Mouse (Mus musculus): ENCODE measurements around the gene Kcnip3.

Kcnip3 gene

DNA sequence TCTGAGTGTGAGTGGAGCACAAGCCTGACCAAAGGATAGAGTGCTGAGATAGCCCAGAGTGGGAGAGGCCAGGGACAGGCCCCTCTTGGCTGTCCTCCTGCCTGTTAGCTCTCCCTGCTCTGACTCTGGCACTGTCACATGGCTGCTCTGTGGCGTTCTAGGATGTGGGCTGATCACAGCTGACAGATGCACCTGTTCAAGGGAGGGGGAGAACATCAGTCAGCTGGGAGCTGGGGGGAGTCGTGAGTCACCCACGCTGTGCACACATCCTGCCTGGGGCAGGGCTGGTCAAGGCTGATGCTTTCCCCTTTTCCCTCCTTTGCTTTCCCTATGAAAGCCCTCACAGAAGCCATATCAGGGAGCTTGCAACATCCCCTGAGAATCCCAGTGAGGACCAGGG, 3.6 kb downstream of the Kcnip3 start:
- in situ Hi-C loops (cut with MseI, MboI) = no loop called here

DNA sequence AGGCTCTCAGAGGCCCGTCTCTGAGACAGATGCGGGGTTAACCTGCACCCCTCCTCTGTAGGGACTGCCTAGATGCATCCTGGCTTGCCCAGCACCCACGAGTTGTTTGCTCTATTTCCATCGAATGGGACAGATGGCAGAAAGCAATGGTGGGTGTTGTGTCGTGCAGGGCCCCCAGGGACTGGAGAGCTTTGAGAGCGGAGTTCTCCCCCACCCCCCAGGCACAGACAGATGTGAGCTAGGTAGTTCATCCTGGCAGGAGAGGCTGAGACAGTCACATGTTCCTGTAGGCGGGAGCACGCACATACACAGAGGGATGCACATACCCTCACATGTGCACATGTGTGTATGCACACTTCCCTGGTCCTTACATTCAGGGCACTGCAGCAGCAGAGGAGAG, 4.8 kb downstream of the Kcnip3 start:
- in situ Hi-C loops (cut with MseI, MboI) = no loop called here

DNA sequence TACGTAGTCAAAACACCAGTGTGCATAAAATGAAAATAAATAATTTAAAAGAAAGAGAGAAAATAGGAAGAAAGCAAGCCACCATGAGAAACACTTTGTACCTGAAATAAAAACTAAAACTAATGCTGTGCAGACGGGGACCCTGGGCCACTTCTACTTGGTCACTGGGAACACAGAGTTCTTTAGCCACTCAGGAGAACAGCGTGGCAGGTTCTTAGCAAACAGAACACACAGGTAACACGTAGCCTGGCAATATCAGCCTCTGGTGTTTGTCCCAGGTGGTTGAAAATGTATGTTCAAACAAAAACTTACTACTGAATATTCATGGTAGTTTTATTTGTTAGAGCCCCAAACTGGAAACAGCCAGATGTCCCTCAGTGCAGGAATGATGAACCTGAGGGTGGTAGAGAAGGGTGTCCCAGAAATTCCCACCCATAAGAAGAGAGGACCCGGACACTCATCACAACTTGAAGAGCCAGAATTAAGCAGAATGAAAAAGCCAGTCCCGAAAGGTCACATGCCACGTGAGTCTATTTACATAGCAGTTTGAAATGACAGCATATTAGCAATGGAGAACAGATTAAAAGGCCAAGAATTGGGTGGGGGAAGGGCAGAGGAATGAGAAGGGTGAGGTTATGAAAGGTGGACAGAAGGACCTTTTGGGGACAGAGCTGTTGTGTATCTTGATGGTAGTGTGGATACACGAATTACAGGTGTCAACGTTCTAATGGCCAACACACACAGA, 7.3 kb downstream of the Kcnip3 start:
- in situ Hi-C loops (cut with MseI, MboI) = no loop called here

DNA sequence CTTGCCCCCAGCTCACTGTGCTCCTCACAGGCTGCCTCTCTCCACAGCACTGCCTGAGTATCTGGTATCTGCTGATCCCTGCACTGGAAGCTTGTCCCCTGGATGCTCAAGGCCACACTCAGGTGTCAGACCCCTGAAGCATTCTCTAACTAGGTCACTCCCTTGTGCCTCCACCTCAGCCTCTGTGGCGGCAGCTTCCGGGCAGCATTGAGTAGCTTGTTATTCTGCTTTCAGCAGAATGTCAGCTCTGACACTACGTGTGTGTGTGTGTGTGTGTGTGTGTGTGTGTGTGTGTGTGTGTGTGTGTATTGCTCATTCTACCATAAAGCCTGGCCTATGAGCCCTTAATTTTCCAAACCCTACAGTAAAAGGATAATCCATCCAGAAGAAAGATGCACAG, 8.7 kb downstream of the Kcnip3 start:
- in situ Hi-C loops (cut with MseI, MboI) = no loop called here

DNA sequence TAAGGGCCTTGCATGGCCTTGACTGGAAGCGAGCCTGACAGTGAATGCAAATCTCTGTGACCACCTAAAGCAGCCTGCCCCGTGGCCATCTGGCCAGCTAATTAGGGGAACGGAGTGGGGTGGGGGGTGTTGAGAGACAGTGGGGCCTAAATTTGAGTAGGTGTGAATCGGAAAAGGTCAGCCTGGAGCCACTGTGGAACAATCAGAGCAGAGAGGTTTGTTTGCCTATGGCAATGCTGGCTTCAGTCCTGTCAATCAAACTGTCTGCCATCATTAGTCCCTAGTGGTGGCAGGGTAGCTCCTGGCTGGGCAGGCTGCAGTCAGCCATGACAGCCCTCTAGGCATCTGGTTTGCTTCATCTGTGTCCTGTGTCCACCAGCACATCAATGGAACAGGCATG, 10.5 kb downstream of the Kcnip3 start:
- in situ Hi-C loops (cut with MseI, MboI) = no loop called here

DNA sequence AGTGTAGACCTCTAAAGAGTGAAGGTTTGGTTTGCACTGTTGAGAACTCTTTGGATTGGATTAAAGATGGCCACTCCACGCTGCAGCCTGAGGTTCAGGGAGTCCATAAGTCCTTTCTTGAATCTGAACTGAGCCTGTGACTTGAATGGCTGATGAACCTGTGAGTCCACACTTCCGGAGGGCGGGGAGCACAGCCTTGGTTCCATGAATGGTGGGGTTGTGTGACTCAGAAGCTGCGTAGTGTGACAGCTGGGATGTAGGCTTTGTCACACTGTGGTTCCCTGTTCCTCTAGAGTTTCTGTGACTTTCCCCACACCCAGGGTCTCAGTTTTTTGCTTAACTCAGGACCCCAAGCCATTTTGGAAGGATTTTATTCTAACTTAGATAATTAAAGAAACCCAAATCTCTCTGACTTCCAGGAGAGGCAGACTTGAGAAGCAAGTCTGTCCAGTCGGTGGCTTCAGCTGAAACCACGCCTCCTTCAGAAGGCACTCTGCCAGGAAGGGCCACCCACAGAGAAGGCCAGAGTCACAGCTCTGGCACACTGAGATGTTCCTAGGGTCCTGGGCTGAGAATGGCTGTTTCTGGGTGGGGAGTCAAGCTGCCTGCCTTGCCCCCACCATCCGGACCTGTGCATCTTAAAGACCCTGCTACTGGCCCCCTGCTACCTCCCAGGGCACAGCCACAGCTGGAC, 13.8 kb downstream of the Kcnip3 start:
- in situ Hi-C loops (cut with MseI, MboI) = loop anchor here (5.0 kb wide), 1 partner anchor 49 kb away; no protein-coding TSS in a partner anchor

DNA sequence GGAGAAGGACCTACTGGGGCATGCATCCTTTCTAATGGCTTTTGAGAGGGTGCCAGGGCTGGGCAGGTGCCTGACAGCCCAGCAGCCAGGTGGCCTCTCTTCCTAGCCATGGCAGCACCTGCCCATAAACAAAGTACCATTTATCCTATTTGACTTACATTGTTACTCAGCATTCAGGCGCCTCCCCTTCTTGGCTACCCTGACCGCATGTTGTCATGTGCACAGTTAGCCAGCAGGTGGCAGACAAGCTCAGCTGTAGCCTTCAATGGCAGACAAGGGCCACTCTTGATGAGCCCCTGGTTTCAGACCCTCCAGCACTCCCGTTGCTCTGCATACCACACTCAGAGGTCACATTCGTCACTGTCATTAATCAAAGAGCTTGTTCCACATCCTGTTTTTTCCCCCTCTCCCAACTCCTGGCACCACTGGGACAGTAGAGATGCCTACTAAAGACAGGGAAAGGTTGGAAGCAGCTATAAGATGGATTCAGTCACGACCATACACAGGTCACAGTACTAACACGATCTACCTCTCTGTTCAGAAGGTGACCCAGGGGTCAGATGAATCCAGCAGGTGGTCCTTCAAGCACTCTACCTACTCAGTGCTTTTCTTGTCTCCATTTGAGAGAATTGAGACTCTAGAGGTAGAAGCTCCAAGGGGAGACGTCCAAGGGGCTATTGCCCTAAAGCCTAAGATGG, 14.7 kb downstream of the Kcnip3 start:
- in situ Hi-C loops (cut with MseI, MboI) = loop anchor here (5.0 kb wide), 1 partner anchor 50 kb away; no protein-coding TSS in a partner anchor

DNA sequence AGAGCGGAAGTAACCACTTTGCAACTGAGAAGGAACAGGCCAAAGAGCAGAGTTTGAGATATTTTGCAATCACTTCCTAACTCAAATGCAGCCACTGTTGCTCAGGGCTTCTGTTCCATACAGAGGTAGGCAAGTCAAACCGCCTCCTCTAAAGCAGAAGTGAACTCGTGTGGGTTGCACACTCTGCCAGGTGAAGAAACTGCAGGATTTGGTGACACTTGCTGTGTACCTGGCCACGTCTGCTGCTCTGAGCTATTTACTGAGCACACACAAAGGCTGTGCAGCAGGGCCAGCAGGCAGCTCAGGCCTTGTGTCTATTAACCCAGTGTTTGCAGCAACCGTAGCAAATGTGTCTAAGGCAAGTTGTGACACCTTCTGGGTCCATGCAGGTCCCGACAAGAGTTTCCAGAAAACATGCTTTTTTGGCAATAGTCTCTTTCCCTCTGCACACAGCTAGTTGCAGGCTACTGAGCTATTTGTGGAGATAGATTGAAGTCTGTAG, 15.7 kb downstream of the Kcnip3 start:
- in situ Hi-C loops (cut with MseI, MboI) = loop anchor here (5.0 kb wide), 1 partner anchor 51 kb away; no protein-coding TSS in a partner anchor

DNA sequence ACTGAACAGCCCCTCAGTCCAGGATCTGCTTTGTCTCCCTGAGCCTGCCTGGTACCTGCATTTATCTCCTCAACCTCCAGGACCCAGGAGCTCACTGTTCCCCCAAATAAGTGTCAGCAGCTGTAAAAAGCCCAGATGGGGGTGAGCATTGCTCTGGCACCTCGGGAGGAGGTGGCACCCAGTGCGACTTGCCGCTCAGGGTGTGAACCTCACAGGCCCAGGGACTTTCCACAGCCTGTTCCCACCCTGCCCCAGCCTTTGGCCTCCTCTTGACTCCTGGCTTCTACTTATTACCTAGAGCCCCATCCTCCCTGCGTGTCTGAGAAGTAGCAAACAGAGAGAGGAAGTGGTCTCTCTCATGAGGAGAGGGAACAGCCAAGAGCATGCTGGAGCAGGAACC, 16.7 kb downstream of the Kcnip3 start:
- in situ Hi-C loops (cut with MseI, MboI) = loop anchor here (5.0 kb wide), 1 partner anchor 52 kb away; no protein-coding TSS in a partner anchor

DNA sequence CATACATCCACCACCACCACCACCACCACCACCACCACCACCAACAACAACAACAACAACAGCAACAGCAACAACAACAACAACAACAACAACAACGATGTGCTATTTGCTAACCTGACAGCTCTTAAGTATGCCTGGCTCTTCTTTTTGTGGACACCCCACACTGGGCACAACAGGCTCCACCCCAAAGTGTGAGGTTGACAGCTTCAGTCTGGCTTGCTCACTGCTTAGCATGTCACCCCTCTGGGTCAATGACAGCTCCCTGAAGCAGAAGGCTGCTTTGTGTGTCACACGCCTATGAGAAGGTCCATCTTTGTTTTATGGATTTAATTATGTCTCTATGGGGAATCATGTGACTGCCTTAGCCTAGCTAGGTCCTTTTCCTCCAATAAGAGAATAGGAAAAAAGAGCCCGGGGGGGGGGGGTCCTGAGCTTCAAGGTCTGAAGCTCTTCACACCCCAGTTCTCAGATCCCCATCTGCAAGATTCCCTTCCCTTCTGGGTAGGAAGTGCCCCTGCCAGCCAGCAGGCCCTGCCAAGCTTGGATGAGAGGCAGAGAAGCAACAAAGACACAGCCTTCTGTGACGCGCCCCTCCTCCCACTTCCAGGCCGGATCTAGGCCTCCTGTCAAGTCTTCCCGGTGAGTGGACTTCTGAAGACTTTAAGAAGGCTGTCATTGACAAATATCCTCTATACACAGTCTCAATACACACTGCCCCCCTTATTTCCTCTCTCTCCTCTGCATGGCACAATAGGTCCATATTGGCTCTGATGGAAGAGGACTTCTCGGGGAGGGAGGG, 17.9 kb downstream of the Kcnip3 start:
- in situ Hi-C loops (cut with MseI, MboI) = no loop called here

DNA sequence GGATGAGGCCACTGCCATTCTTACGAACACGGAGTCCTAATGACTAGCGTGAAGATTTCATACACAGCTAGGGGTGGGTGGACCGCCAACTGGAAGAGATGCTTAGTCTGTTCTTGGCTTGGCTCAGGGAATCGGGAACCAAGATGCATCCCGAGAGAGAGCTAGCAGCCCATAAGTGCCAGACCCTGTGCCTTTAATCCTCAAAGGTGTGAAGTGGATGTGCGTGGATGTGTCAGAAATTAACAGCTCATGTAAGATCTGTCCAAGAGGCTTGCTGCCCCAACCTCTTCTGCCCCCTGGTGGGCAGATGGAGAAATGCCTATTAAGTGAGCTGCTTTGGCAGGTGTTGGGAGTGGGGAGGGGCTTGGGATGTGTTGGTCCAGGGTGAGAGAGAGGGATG, 20.8 kb downstream of the Kcnip3 start:
- in situ Hi-C loops (cut with MseI, MboI) = no loop called here

DNA sequence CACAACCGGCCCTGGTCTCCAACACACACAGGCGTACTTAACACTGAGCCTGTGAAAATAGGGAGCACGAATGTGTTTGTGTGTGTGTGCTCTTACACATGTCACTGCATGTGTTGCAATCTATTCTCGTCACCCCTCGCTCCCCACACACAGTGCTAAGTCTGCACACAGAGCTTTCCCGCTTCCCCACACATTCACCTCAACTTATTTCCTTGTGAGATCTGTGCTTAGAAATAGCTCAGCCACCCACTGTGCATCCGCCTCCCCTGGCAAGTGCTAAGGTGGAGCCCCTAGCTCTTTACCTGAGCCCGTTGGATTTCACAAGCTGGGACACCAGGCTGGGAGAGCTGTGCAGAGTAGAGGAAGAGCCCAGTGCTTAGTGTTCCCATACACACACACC, 23.1 kb downstream of the Kcnip3 start:
- in situ Hi-C loops (cut with MseI, MboI) = loop anchor here (5.0 kb wide), 1 partner anchor 36 kb away; no protein-coding TSS in a partner anchor

DNA sequence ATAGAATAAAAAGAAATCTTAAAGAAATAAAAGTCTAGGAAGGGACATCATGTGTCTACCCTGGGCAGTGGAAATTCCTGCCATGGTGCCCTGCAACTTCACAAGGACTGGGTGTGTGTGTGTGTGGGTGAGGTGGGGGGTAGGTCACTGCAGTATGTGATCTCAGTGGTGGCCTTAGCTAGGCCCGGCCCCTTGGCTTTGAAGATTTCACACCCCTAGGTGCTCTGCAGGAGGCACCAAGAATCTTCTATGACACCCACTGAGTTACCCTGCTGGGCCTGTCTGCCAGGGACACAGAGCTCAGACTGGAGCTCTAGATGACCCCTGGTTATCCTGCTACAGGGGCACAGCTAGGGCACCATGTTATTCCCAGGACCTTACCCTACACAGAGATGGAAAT, 25.6 kb downstream of the Kcnip3 start:
- in situ Hi-C loops (cut with MseI, MboI) = loop anchor here (5.0 kb wide), 1 partner anchor 34 kb away; no protein-coding TSS in a partner anchor

DNA sequence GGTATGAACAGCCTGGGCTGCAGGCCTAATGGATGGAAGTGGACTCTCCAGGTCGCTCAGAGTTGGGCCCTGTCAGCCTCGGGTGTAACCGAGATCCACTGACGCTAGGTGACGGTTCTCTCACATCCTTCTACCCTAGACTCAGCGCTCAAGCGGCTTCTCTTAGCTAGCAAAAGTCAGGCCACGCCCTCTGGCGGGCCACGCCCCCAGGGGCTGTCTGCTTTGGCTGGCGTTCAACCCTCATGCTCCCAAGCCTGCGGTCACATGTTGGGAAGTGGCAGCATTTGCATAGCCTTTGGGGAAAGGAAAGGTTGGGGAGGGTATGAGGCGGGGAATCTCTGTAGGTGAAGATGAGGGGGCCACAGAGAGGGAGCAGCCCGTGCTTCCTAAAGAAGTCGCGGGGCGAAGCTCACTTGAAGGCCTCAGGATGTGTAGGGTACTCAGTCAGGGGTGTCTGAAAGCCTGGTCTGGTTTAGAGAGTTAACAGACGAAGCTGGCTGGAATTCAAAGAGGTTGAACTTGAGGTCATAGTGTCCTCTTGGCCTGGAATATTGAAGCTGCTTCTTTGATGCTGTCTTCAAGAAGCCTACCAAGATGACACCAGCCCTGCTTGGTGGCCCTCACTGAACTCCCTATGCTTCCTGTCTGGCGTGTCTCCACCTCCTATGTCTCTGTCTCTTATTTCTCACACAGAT, 37.3 kb downstream of the Kcnip3 start:
- in situ Hi-C loops (cut with MseI, MboI) = no loop called here

DNA sequence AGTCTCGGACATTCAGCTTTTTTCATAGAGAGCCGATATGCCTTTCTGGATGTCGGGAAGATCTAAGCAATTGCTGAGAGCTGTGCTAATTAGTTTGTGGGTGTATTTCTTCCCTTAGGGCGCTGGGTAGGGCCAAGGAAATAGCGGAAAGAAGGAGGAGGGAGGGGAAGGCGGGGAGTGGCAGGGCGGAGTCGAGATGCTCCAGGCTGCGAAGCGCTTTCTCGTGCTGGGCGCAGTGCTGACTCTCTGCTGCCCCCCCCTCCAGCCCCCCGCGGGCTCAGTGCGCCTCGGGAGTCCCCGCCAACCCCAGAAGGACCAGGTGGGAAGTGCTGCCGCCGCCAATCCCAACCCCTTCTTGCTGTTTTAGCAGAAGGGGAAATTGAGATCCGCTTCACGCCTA, 38.9 kb downstream of the Kcnip3 start:
- in situ Hi-C loops (cut with MseI, MboI) = no loop called here

DNA sequence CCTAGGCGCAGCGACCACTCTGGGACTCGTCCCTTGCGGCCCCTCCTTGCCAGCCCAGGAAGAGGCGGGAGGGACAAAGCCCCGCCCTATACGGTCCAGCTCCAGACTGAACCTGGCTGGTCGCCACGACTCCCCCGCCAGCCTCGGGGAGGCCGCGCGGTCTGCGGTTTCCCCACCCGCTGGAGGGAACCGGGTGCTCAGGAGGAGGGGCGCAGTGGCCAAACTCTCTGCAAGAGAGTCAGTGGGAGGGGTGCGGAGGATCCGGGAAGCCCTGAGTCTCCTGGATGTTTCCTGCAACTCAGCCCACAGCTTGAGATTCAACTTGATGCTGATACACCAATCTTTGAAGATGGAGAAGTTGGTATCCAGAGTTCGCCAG, 39.4 kb downstream of the Kcnip3 start:
- in situ Hi-C loops (cut with MseI, MboI) = no loop called here

DNA sequence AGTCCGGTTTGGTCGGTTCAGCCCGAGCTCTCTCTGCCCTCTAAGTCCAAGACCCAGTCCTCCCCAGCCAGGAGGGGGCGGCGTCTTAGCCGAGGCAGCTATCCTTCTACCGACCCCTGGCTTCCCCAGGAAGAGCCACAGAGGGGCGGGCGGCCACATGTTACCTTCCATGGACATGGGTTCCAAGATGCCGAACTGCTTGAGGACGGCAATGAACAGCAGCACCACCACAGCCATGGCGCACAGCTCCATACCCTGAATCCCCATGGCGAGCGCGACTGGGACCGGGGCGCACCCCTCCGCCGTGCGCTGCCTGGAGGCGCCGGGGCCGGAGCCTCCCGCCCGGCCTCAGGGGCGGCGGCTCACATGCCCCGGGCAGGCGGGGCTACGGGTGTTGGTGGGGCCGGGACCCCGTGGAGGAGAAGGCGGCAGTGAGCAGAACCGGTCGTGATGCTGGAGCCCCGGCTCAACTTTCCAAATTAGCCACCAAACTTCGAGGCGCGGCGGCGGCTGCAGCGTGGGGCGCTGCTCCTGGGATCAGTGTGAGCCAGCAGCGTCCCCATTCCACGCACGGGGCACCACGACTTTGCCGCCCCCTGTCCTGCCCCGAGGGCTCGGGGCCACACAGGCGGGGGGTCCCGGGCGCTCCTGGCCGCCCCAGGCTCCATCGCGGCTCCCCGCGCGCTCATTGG, 39.9 kb downstream of the Kcnip3 start:
- in situ Hi-C loops (cut with MseI, MboI) = no loop called here

DNA sequence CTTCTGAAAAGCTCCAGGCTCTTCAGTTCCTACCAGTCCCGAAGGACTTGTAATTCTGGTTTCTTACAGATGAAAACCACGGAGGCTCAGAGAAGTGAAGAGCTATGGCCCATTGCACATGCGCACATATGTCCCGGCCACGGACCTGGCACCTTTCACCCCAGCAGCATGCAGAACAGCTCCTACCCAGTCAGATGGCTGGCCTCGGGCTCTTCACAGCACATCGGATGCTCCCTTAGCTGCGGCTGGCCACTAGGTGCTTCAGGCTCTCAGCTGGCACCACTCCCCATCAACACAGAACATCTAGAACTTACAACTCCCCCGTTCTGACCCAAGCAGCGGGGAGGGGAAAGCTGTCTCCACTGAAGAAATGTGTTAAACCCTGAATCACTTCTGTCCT, 42.1 kb downstream of the Kcnip3 start:
- in situ Hi-C loops (cut with MseI, MboI) = no loop called here

DNA sequence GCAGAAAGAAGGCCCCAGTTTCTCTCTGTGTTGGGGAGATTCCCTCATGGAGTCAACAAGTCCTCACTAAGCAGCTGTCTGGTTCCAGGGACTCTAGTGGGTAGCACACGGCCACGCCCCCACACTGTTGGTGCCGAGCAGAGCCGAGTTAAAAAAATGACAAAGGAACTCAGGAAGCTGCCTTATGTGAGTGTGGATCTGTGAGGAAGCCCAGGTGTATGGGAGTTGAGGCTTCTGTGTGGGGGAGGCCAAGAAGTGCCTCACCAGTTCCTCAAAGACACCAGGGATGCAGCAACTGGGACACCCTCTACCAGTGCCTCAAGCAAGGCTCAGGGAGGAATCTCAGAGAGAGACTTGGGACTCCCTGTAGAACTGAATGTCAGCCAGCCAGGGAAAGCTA, 42.7 kb downstream of the Kcnip3 start:
- in situ Hi-C loops (cut with MseI, MboI) = no loop called here

DNA sequence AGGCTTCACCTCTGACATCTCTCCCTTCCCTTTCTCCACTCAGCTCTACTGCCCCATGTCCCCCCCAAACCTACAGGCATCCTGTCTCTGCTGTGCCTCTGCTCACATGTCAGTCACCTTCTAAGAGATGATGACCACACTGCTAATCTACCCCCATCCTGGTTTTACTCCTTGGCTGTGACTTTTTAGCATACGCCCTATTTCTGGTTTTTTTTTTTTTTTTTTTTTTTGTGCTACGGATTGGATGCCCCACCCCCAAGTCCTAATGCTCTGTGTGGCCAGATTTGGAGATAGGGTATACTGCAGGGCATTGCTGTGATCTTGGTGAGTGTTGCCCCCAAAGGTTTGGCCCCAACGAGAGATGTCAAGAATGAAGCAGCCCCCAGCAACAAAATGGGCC, 49.6 kb downstream of the Kcnip3 start:
- in situ Hi-C loops (cut with MseI, MboI) = no loop called here

All from mouse trophoblast stem cell (cell line).